Mouse (Mus musculus) intestine, embryonic 15.5 days (tissue): ENCODE measurements around the gene Jun. TPM values are rescaled to one million over a fixed set of nuclear protein-coding genes. Genes with fewer than 3 reads are reported as not detected.

Source experiments
- ATAC-seq: fragments of 200-750 bp; cut with Nextera tagmentation; 2 replicates; pipeline ENCODE4 v1.8.0; 2017; ENCODE audit warnings: moderate TSS enrichment, moderate library complexity
- H3K27ac ChIP-seq: fragments of 300-500 bp; sonication (generic); 2 replicates; pipeline ENCODE4 v1.5.1; 2015; ENCODE audit warnings: mild to moderate bottlenecking, inconsistent platforms
- H3K27me3 ChIP-seq: fragments of 300-500 bp; sonication (generic); replicated peaks from 2 replicates; pipeline ENCODE4 v1.6.1; 2015; ENCODE audit warnings: inconsistent platforms
- H3K36me3 ChIP-seq: fragments of 300-500 bp; sonication (generic); 2 replicates; pipeline ENCODE4 v1.6.1; 2015; ENCODE audit warnings: inconsistent platforms
- H3K4me1 ChIP-seq: fragments of 300-500 bp; sonication (generic); replicated peaks from 2 replicates; pipeline ENCODE4 v1.6.1; 2015; ENCODE audit warnings: inconsistent platforms
- H3K4me2 ChIP-seq: fragments of 300-500 bp; sonication (generic); replicated peaks from 2 replicates; pipeline ENCODE4 v1.6.1; 2015; ENCODE audit warnings: mild to moderate bottlenecking, inconsistent platforms
- H3K4me3 ChIP-seq: fragments of 300-500 bp; sonication (generic); replicated peaks from 2 replicates; pipeline ENCODE4 v1.5.1; 2015; ENCODE audit warnings: inconsistent platforms
- H3K9ac ChIP-seq: fragments of 300-500 bp; sonication (generic); 2 replicates; pipeline ENCODE4 v1.6.1; 2015; ENCODE audit warnings: inconsistent platforms
- H3K9me3 ChIP-seq: fragments of 300-500 bp; sonication (generic); 2 replicates; pipeline ENCODE4 v1.6.1; 2016; ENCODE audit warnings: inconsistent platforms
- whole genome bisulfite sequencing: fragments of 180-500 bp; shearing (Covaris S2); methylation state at CpG from one replicate; pipeline ENCODE4 v1.1.7; 2015; 5-methylcytosine and 5-hydroxymethylcytosine counted together
- polyA plus RNA-seq: library from polyadenylated mRNA; unstranded; fragments of >200 nt; fragmentation: Nextera tagmentation; extraction: Ambion mirVana; gene quantifications from 2 replicates; pipeline ENCODE4 v1.2.1, GENCODE M21; 2015

Gene Jun
- polyA plus RNA-seq, 1 experiment from 2014 or later = 88.6 TPM

- Histone ChIP-seq H3K4me2 (no peak overlapping the region), H3K4me3 (no peak overlapping the region), H3K9ac (no peak overlapping the region), H3K27me3 (no peaks in the 10 kb centered on the region), H3K4me1 (no peaks in the 10 kb centered on the region), H3K9me3 (no peaks in the 10 kb centered on the region), H3K27ac (no peak overlapping the region), H3K36me3 (no peaks in the 10 kb centered on the region)
- ATAC-seq = no peak
- WGBS = 86% methylated on average over 2 of the region's 2 CpGs
Measured at GRCm38 (mm10) chr4:95020201-95020600, 31.8 kb downstream of the Jun start.

GRCm38 (mm10) chr4:95018221-95018620 is 33.8 kb downstream of the Jun start:
- no peak for ATAC-seq
- WGBS = 43% methylated on average over 7 of the region's 7 CpGs
- Histone ChIP-seq H3K4me2 (no peak overlapping the region), H3K9me3 (no peaks in the 10 kb centered on the region), H3K4me3 (no peak overlapping the region), H3K27ac (no peak overlapping the region), H3K4me1 (no peaks in the 10 kb centered on the region), H3K9ac (no peak overlapping the region), H3K36me3 (no peaks in the 10 kb centered on the region), H3K27me3 (no peaks in the 10 kb centered on the region)

- Histone ChIP-seq H3K9ac (no peak overlapping the region), H3K36me3 (no peaks in the 10 kb centered on the region), H3K27ac (no peak overlapping the region), H3K4me1 (no peaks in the 10 kb centered on the region), H3K4me2 (no peak overlapping the region), H3K4me3 (no peak overlapping the region), H3K9me3 (no peaks in the 10 kb centered on the region), H3K27me3 (no peaks in the 10 kb centered on the region)
- ATAC-seq = no peak
- WGBS = 83% methylated on average over 1 of the region's 1 CpGs
Measured at GRCm38 (mm10) chr4:95012706-95013105, 39.3 kb downstream of the Jun start.

DNA sequence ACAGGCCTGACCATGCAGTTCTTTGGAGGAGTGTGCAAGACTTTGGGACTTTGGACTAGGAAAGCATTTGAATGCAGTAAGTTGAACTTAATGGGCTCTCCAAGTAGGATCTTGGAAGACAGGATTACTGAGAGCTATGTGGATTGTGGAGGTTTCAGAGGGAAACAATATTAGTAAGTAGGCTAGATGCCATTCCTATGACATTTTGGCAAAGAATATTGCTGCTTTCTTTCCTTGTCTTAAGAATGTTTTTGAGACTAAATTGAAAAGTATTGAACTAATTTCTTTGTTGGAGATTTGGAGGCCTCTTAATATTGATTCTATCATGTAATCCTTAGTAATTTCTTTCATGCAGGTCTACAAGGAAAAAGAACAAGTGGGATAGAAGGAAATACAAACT is 39.8 kb downstream of the Jun start:
- Histone ChIP-seq H3K9me3 (no peaks in the 10 kb centered on the region), H3K27ac (no peak overlapping the region), H3K4me1 (no peaks in the 10 kb centered on the region), H3K4me2 (no peak overlapping the region), H3K36me3 (no peaks in the 10 kb centered on the region), H3K27me3 (no peaks in the 10 kb centered on the region), H3K9ac (no peak overlapping the region), H3K4me3 (no peak overlapping the region)
- no peak for ATAC-seq

DNA sequence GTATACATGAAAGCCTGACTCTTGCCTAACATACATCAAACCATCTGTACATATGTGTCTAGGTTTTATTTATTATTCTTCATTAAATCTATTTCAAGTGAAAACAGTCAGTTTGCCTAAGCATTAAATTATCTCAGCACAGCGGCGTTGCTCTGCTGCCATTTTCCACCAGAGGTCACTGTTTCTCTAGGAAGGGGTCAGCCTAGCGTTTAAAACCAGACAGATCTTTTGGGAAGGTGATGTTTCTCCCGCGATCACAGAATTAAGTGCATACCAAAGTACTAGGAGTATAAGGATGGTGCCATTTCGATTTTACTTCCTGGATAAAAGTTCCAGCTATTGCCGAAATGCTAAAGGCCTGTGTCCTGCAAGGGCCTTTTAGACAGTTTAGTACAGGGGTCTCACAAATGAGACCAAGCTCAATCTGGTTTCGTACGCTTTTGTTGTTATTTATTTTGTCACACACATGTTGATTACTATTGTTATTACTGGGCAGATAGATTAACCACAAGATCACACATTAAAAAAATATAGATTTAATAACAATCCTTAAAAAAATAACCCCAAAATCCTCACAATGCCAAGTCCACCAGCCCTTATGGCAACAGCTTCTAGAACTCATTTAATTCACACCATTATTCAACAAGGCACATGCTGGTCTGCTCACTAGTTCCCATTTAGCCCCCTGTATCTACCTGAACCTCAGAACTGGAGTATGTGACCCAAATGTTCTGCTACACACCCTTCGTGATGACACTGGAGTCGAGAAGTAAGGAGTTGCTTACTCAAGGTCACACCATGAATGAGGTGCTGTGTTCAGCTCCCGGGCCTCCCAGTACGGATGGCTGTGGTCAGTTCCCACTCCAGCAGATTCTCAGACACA is 43.6 kb downstream of the Jun start:
- H3K9me3 ChIP-seq = no peaks in the 10 kb centered on the region
- ATAC-seq = peak; percentile 70
- H3K4me3 ChIP-seq = no peak overlapping the region

GRCm38 (mm10) chr4:95007759-95008158 is 44.3 kb downstream of the Jun start:
- ATAC-seq = no peak
- H3K4me1 ChIP-seq = no peaks in the 10 kb centered on the region
- no peak overlapping the region for H3K4me3 ChIP-seq
- no peak overlapping the region for H3K27ac ChIP-seq
- H3K4me2 ChIP-seq = no peak overlapping the region
- WGBS = 70% methylated on average over 8 of the region's 8 CpGs
- H3K36me3 ChIP-seq = no peaks in the 10 kb centered on the region
- H3K27me3 ChIP-seq = no peaks in the 10 kb centered on the region
- no peaks in the 10 kb centered on the region for H3K9me3 ChIP-seq
- H3K9ac ChIP-seq = no peak overlapping the region

More for the DNA sequence above, 43.6 kb downstream of the Jun start:
- Histone ChIP-seq H3K27ac (no peak overlapping the region), H3K9ac (no peak overlapping the region), H3K36me3 (no peaks in the 10 kb centered on the region), H3K4me1 (no peaks in the 10 kb centered on the region), H3K4me2 (no peak overlapping the region), H3K27me3 (no peaks in the 10 kb centered on the region)
- 41% methylated on average over 13 of the region's 13 CpGs for WGBS

DNA sequence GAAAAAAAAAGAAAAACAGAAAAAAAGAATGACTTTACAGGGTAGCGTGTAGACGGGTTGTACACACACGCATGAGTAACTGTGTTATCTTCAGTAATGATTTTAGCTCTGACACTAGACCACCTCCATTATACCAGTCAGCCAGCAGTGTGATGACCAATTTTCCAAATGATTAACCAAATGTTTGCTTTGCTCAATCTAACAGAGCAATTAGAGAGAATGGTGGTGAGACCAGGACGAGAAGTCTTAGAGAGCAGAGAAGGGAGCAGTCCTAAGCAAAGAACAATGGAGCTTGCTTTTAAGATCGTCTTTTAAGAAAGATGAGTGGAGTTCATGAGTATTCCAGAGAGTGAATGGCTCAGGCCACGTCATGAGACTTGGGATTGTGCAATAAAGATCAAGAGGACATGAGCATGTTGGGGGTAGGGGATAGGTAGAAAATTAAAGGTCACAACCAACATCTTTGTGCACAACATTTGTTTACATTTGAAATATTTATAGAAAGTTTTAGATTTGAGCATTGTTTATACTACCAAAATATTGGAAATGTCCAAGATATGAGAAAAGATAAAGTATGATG is 46.7 kb downstream of the Jun start:
- H3K4me3 ChIP-seq = no peak overlapping the region
- no peaks in the 10 kb centered on the region for H3K4me1 ChIP-seq
- H3K27me3 ChIP-seq = no peaks in the 10 kb centered on the region
- peak; percentile 60 for ATAC-seq
- H3K36me3 ChIP-seq = no peaks in the 10 kb centered on the region
- H3K9me3 ChIP-seq = no peaks in the 10 kb centered on the region
- H3K27ac ChIP-seq = no peak overlapping the region
- no peak overlapping the region for H3K4me2 ChIP-seq
- H3K9ac ChIP-seq = no peak overlapping the region
- WGBS = 53% methylated on average over 6 of the region's 6 CpGs

DNA sequence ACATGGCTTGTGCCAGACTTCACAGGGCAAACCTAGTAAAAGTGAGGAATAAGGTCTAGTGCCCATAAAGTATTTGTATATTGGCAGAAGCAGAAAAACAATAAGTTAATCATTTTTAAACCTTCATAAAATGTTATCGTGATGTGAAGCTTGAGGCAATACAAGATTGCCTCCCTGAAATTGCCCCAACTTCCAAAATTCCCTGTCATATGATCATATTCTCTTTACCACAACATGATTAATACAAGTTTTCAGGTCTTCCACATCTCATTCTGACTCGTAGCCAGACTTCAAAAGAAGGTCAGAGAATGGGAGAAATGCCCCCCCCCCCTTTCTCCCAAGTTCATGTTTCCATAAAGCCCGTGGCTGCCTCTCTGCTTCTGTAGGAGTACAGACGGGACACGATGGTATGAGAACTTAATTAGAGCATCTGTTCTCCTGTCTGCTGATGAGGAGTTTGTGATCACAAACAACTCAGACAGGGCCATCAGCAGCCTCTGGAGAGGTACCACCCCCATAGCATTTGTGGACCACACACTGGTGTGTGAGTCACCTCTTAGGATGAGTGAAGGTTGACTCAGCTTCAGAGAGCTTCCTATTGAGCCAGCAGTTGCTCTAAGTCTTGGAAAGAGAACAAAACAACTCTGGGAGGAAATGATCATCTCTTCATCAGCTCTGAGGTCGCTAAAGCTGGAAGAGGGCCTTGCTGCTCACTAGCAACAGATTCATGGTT is 50.8 kb downstream of the Jun start:
- Histone ChIP-seq H3K27me3 (no peaks in the 10 kb centered on the region), H3K36me3 (no peaks in the 10 kb centered on the region), H3K4me3 (no peak overlapping the region), H3K4me2 (no peak overlapping the region), H3K9ac (no peak overlapping the region), H3K4me1 (no peaks in the 10 kb centered on the region), H3K9me3 (no peaks in the 10 kb centered on the region), H3K27ac (no peak overlapping the region)
- WGBS = 64% methylated on average over 6 of the region's 6 CpGs
- ATAC-seq = no peak

GRCm38 (mm10) chr4:95000147-95000546 is 51.9 kb downstream of the Jun start:
- no peak overlapping the region for H3K9ac ChIP-seq
- H3K4me3 ChIP-seq = no peak overlapping the region
- WGBS = 83% methylated on average over 1 of the region's 1 CpGs
- no peaks in the 10 kb centered on the region for H3K36me3 ChIP-seq
- no peak overlapping the region for H3K4me2 ChIP-seq
- no peaks in the 10 kb centered on the region for H3K9me3 ChIP-seq
- H3K27me3 ChIP-seq = no peaks in the 10 kb centered on the region
- no peaks in the 10 kb centered on the region for H3K4me1 ChIP-seq
- H3K27ac ChIP-seq = no peak overlapping the region
- no peak for ATAC-seq

DNA sequence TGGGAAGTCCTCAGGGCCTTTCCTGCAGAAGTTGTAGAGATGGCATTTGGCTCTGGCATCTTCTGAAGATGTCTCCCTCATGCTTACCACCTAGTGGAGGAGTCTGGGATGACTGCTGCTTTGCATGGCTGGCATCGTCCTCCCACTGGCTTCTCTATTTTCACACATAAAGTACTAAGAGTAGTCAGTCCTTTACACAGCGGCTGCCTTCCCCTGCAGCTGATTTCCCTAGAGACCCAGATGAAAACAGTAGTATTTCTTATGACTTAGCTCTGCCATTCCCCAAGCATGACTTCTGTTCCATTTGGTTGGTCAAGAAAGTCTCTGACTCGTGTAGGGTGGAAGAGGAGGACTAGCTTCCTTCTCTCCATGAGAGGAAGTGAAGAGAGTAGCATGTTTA is 52.8 kb downstream of the Jun start:
- ATAC-seq = no peak
- no peaks in the 10 kb centered on the region for H3K9me3 ChIP-seq
- no peak overlapping the region for H3K27ac ChIP-seq
- H3K36me3 ChIP-seq = no peaks in the 10 kb centered on the region
- H3K27me3 ChIP-seq = no peaks in the 10 kb centered on the region
- no peak overlapping the region for H3K9ac ChIP-seq
- H3K4me2 ChIP-seq = no peak overlapping the region
- 66% methylated on average over 3 of the region's 3 CpGs for WGBS
- H3K4me3 ChIP-seq = no peak overlapping the region
- H3K4me1 ChIP-seq = no peaks in the 10 kb centered on the region
